Mouse (Mus musculus) MEL (cell line): ENCODE measurements around the gene Ndufaf1. TPM values are rescaled to one million over a fixed set of nuclear protein-coding genes. Genes with fewer than 3 reads are reported as not detected.
"Not testable (repeated sequence)": the region's sequence is repeated elsewhere in the genome, so short reads cannot be mapped to it uniquely, and the experiment has no call there.

Experiments used
- DNase-seq: peaks from one replicate; pipeline ENCODE4 v3.0.0; 2011; ENCODE audit warnings: low read depth, low spot score
- H3K27ac ChIP-seq: 2 replicates; pipeline ENCODE4 v1.5.1; 2012; ENCODE audit warnings: low read depth, mild to moderate bottlenecking, control low read depth, low read length, moderate library complexity; ENCODE audit not compliant: control insufficient read depth
- H3K27me3 ChIP-seq, 2 experiments: fragments of 150-350 bp in 1 of 2; sonication (generic) in 1 of 2; 2 replicates each; pipeline ENCODE4 v1.6.1; 2012; ENCODE audit warnings: low read length in 2 of 2, mild to moderate bottlenecking in 2 of 2, improper control_type of control experiment in 1 of 2, moderate library complexity in 1 of 2; ENCODE audit not compliant: insufficient read depth in 2 of 2, control insufficient read depth in 1 of 2
- H3K36me3 ChIP-seq, 2 experiments: 2 replicates each; pipeline ENCODE4 v1.6.1; 2012 to 2014; ENCODE audit warnings: low read length in 2 of 2, improper control_type of control experiment in 1 of 2, inconsistent platforms in 1 of 2, mild to moderate bottlenecking in 1 of 2; ENCODE audit not compliant: insufficient read depth in 2 of 2, control insufficient read depth in 1 of 2
- H3K4me1 ChIP-seq, 2 experiments: fragments of 150-350 bp in 1 of 2; sonication (generic) in 1 of 2; 2 replicates each; pipeline ENCODE4 v1.6.1; 2012; ENCODE audit warnings: low read length in 2 of 2, improper control_type of control experiment in 1 of 2, mild to moderate bottlenecking in 1 of 2; ENCODE audit not compliant: insufficient read depth in 2 of 2, control insufficient read depth in 1 of 2
- H3K4me3 ChIP-seq, 2 experiments: fragments of 150-350 bp in 1 of 2; sonication (generic) in 1 of 2; 2 replicates each; pipeline ENCODE4 v1.5.1; 2012; ENCODE audit warnings: low read depth in 2 of 2, low read length in 2 of 2, mild to moderate bottlenecking in 2 of 2, moderate library complexity in 2 of 2, control low read depth in 1 of 2, improper control_type of control experiment in 1 of 2; ENCODE audit not compliant: control insufficient read depth in 1 of 2, insufficient read depth in 1 of 2
- H3K79me2 ChIP-seq: 2 replicates; pipeline ENCODE4 v1.6.1; 2012; ENCODE audit warnings: mild to moderate bottlenecking, low read length, moderate library complexity; ENCODE audit not compliant: control insufficient read depth, poor library complexity, insufficient read depth
- H3K9ac ChIP-seq: 2 replicates; pipeline ENCODE4 v1.6.1; 2012; ENCODE audit warnings: low read depth, mild to moderate bottlenecking, control low read depth, low read length, moderate library complexity; ENCODE audit not compliant: control insufficient read depth, poor library complexity, severe bottlenecking
- H3K9me3 ChIP-seq: fragments of 150-350 bp; sonication (generic); replicated peaks from 2 replicates; pipeline ENCODE4 v1.6.1; 2012; ENCODE audit warnings: mild to moderate bottlenecking, low read length, improper control_type of control experiment, moderate library complexity; ENCODE audit not compliant: insufficient read depth
- CHD2 ChIP-seq: IDR thresholded peaks from 2 replicates; pipeline ENCODE4 v1.6.1; 2011; ENCODE audit warnings: low read length, improper control_type of control experiment
- CTCF ChIP-seq, 3 experiments: IDR thresholded peaks in 2 of 3; conservative IDR thresholded peaks in 1 of 3; 2 replicates each; pipeline ENCODE4 v1.5.1; 2011 to 2012; ENCODE audit warnings: low read length in 3 of 3, low read depth in 2 of 3, mild to moderate bottlenecking in 2 of 3, improper control_type of control experiment in 1 of 3, inconsistent platforms in 1 of 3, mixed read lengths in 1 of 3, moderate library complexity in 1 of 3; ENCODE audit not compliant: control insufficient read depth in 1 of 3, insufficient read depth in 1 of 3, poor library complexity in 1 of 3, severe bottlenecking in 1 of 3
- ELF1 ChIP-seq: IDR thresholded peaks from 2 replicates; pipeline ENCODE4 v1.6.1; 2014; ENCODE audit warnings: low read depth, mild to moderate bottlenecking, inconsistent platforms, low read length, improper control_type of control experiment, moderate library complexity
- ETS1 ChIP-seq: IDR thresholded peaks from 2 replicates; pipeline ENCODE4 v1.6.1; 2012; ENCODE audit warnings: low read depth, mild to moderate bottlenecking, inconsistent platforms, low read length, improper control_type of control experiment, moderate library complexity
- GABPA ChIP-seq: IDR thresholded peaks from 2 replicates; pipeline ENCODE4 v1.6.1; 2012; ENCODE audit warnings: low read depth, mild to moderate bottlenecking, inconsistent platforms, low read length, improper control_type of control experiment, moderate library complexity
- GATA1 ChIP-seq: IDR thresholded peaks from 2 replicates; pipeline ENCODE4 v1.6.1; 2011; ENCODE audit warnings: low read depth, low read length, improper control_type of control experiment
- HCFC1 ChIP-seq: IDR thresholded peaks from 2 replicates; pipeline ENCODE4 v1.6.1; 2012; ENCODE audit warnings: low read depth, mild to moderate bottlenecking, inconsistent platforms, low read length, improper control_type of control experiment, moderate library complexity
- JUND ChIP-seq: IDR thresholded peaks from 2 replicates; pipeline ENCODE4 v1.6.1; 2011; ENCODE audit warnings: low read depth, mild to moderate bottlenecking, improper control_type of control experiment, low read length
- MAZ ChIP-seq: IDR thresholded peaks from 2 replicates; pipeline ENCODE4 v1.6.1; 2012; ENCODE audit warnings: low read depth, mild to moderate bottlenecking, inconsistent platforms, low read length, improper control_type of control experiment
- MXI1 ChIP-seq: IDR thresholded peaks from 2 replicates; pipeline ENCODE4 v1.6.1; 2011; ENCODE audit warnings: mild to moderate bottlenecking, low read depth, low read length, improper control_type of control experiment
- MYC ChIP-seq: IDR thresholded peaks from 2 replicates; pipeline ENCODE4 v1.6.1; 2011; ENCODE audit warnings: low read depth, mild to moderate bottlenecking, low read length, improper control_type of control experiment, moderate library complexity
- RAD21 ChIP-seq: IDR thresholded peaks from 2 replicates; pipeline ENCODE4 v1.6.1; 2011; ENCODE audit warnings: mild to moderate bottlenecking, low read depth, low read length, improper control_type of control experiment
- RCOR1 ChIP-seq: IDR thresholded peaks from 2 replicates; pipeline ENCODE4 v1.6.1; 2012; ENCODE audit warnings: low read depth, mild to moderate bottlenecking, inconsistent platforms, low read length, improper control_type of control experiment
- SIN3A ChIP-seq: IDR thresholded peaks from 2 replicates; pipeline ENCODE4 v1.6.1; 2012; ENCODE audit warnings: low read length, improper control_type of control experiment, inconsistent platforms
- SMC3 ChIP-seq: IDR thresholded peaks from 2 replicates; pipeline ENCODE4 v1.6.1; 2011; ENCODE audit warnings: low read depth, low read length, improper control_type of control experiment
- TCF12 ChIP-seq: IDR thresholded peaks from 2 replicates; pipeline ENCODE4 v1.6.1; 2014; ENCODE audit warnings: low read depth, mild to moderate bottlenecking, inconsistent platforms, low read length, improper control_type of control experiment, moderate library complexity
- ZC3H11A ChIP-seq: IDR thresholded peaks from 2 replicates; pipeline ENCODE4 v1.6.1; 2012; ENCODE audit warnings: low read depth, mild to moderate bottlenecking, inconsistent platforms, low read length, improper control_type of control experiment
- ZNF384 ChIP-seq: IDR thresholded peaks from 2 replicates; pipeline ENCODE4 v1.6.1; 2012; ENCODE audit warnings: low read depth, mild to moderate bottlenecking, inconsistent platforms, low read length, improper control_type of control experiment
- polyA plus RNA-seq, 2 experiments: library from polyadenylated mRNA; stranded (reverse) in 1 of 2; unstranded in 1 of 2; fragments of >175 nt in 1 of 2; fragments of >200 nt in 1 of 2; gene quantifications; 2 replicates each; pipeline versions ENCODE4 v1.2.1 to v1.2.4; 2012; ENCODE audit warnings: low replicate concordance in 2 of 2, low read depth in 1 of 2; ENCODE audit not compliant: insufficient read length in 2 of 2, insufficient read depth in 1 of 2, missing spikeins in 1 of 2
- total RNA-seq: library from RNA; depleted of rRNA; stranded (reverse); fragments of 300-350 nt; gene quantifications from 2 replicates; pipeline ENCODE4 v1.2.3, GENCODE M21; 2012

Ndufaf1 gene
- total and polyA plus RNA-seq, 3 experiments = 18.0 to 25.3 TPM; not detected in 1

DNA sequence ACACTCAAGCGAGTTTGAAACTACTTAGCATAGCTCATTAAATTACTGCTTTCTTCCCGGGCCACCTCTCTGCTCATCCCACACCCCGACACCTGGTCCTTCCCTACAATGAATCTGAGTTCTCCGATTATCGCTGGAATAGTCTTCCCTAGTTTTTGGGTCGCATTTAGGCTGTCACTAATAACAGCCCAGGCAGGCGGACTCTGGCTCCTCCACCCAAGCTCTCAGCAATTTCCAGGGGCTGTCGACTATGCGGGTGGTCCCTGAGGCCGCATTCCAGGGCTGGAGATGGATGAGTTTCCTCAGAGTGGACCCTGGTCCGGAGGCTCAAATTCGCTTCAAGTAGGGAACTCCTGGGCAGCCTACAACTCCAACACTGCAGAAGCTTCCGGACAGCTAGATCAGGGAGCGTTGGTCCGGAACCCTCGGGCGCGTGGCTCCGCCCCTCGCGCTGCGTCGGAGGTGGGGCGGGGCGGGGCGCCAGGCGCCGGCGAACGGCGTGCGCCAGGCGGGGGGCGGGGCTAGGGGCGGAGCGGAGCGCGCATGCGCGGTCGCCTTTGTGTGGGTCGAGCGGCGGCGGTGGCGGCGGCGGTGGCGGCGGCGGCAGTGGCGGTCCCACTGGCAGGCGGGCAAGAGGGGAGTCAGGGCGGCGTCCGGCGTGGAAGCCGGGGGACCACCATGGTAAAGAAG lies 12.0 kb upstream of the Ndufaf1 start, which contains the start of gene Rtf1 (continued):
- no peak for TF ChIP-seq ZNF384

- Histone ChIP-seq H3K9me3 (no peaks in the 10 kb centered on the region), H3K9ac (no peak overlapping the region), H3K79me2 (no peaks in the 10 kb centered on the region), H3K36me3 (peaks cover 0 to 2% of the 10 kb centered on the region in 2 experiments; a peak in 2 of 4 replicates), H3K27ac (no peak overlapping the region), H3K4me1 (peaks cover 0 to 2% of the 10 kb centered on the region in 2 experiments; a peak in 1 of 4 replicates), H3K4me3 (no peak overlapping the region), H3K27me3 (no peaks in the 10 kb centered on the region)
- TF ChIP-seq CTCF (IDR thresholded peaks at IDR 0.05 in 2 of 3, conservative IDR thresholded peaks at IDR 0.05 in 1 of 3; ENCODE audit: control insufficient read depth in 1 of 3, insufficient read depth in 1 of 3, low read depth in 2 of 3, low read length in 3 of 3, poor library complexity in 1 of 3, severe bottlenecking in 1 of 3) (peak; percentile 14 to 41 (median 34); a peak in 5 of 6 replicates), GABPA (no peak)
- no peak for DNase-seq
These were observed 6.4 kb upstream of the Ndufaf1 start for GRCm38 (mm10) chr2:119669010-119669409.

DNA sequence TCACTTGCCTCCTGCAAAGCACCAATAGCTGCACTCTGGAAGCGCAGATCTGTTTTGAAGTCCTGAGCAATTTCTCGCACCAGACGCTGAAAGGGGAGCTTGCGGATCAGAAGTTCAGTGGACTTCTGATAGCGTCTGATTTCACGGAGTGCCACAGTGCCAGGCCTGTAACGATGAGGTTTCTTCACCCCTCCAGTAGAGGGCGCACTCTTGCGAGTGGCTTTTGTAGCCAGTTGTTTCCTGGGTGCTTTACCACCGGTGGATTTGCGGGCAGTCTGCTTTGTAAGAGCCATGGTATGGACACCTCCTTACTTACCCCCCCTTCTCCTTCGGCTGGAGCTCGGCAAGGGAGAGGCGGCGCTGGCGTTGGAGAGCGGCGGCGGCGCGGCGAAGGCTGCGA lies 3.1 kb upstream of the Ndufaf1 start:
- H3K4me1 ChIP-seq, H3K9me3 ChIP-seq, H3K36me3 ChIP-seq, DNase-seq, H3K27ac ChIP-seq, H3K27me3 ChIP-seq, H3K4me3 ChIP-seq, H3K9ac ChIP-seq: not testable (repeated sequence)
- H3K79me2 ChIP-seq = peaks cover 10% of the 10 kb centered on the region

GRCm38 (mm10) chr2:119644254-119644653 lies 18.4 kb downstream of the Ndufaf1 start:
- H3K4me1 ChIP-seq = peaks cover 9 to 17% of the 10 kb centered on the region in 2 experiments
- H3K9me3 ChIP-seq = no peaks in the 10 kb centered on the region
- TF ChIP-seq MXI1 (no peak), RAD21 (no peak), GATA1 (no peak), CTCF (IDR thresholded peaks at IDR 0.05 in 2 of 3, conservative IDR thresholded peaks at IDR 0.05 in 1 of 3; ENCODE audit: control insufficient read depth in 1 of 3, insufficient read depth in 1 of 3, low read depth in 2 of 3, low read length in 3 of 3, poor library complexity in 1 of 3, severe bottlenecking in 1 of 3) (no peak), ELF1 (no peak), SIN3A (no peak), JUND (no peak), HCFC1 (no peak), CHD2 (no peak), SMC3 (no peak), ETS1 (no peak), ZC3H11A (no peak), MAZ (no peak), TCF12 (no peak), RCOR1 (no peak), MYC (no peak)
- no peak overlapping the region for H3K27ac ChIP-seq
- DNase-seq = no peak
- H3K79me2 ChIP-seq = no peaks in the 10 kb centered on the region
- H3K9ac ChIP-seq = no peak overlapping the region
- H3K36me3 ChIP-seq = peaks cover 10 to 25% of the 10 kb centered on the region in 2 experiments
- no peak overlapping the region for H3K4me3 ChIP-seq
- no peaks in the 10 kb centered on the region for H3K27me3 ChIP-seq
